Mouse (Mus musculus) MEL (cell line): Measurements from ENCODE around the gene Wipf1. TPM values are rescaled to one million over a fixed set of nuclear protein-coding genes. Genes with fewer than 3 reads are reported as not detected.

Experiments used
- DNase-seq: peaks from one replicate; pipeline ENCODE4 v3.0.0; 2011; ENCODE audit warnings: low read depth, low spot score
- H3K27ac ChIP-seq: 2 replicates; pipeline ENCODE4 v1.5.1; 2012; ENCODE audit warnings: low read depth, mild to moderate bottlenecking, control low read depth, low read length, moderate library complexity; ENCODE audit not compliant: control insufficient read depth
- H3K27me3 ChIP-seq, 2 experiments: fragments of 150-350 bp in 1 of 2; sonication (generic) in 1 of 2; 2 replicates each; pipeline ENCODE4 v1.6.1; 2012; ENCODE audit warnings: low read length in 2 of 2, mild to moderate bottlenecking in 2 of 2, improper control_type of control experiment in 1 of 2, moderate library complexity in 1 of 2; ENCODE audit not compliant: insufficient read depth in 2 of 2, control insufficient read depth in 1 of 2
- H3K36me3 ChIP-seq, 2 experiments: 2 replicates each; pipeline ENCODE4 v1.6.1; 2012 to 2014; ENCODE audit warnings: low read length in 2 of 2, improper control_type of control experiment in 1 of 2, inconsistent platforms in 1 of 2, mild to moderate bottlenecking in 1 of 2; ENCODE audit not compliant: insufficient read depth in 2 of 2, control insufficient read depth in 1 of 2
- H3K4me1 ChIP-seq, 2 experiments: fragments of 150-350 bp in 1 of 2; sonication (generic) in 1 of 2; 2 replicates each; pipeline ENCODE4 v1.6.1; 2012; ENCODE audit warnings: low read length in 2 of 2, improper control_type of control experiment in 1 of 2, mild to moderate bottlenecking in 1 of 2; ENCODE audit not compliant: insufficient read depth in 2 of 2, control insufficient read depth in 1 of 2
- H3K4me3 ChIP-seq, 2 experiments: fragments of 150-350 bp in 1 of 2; sonication (generic) in 1 of 2; 2 replicates each; pipeline ENCODE4 v1.5.1; 2012; ENCODE audit warnings: low read depth in 2 of 2, low read length in 2 of 2, mild to moderate bottlenecking in 2 of 2, moderate library complexity in 2 of 2, control low read depth in 1 of 2, improper control_type of control experiment in 1 of 2; ENCODE audit not compliant: control insufficient read depth in 1 of 2, insufficient read depth in 1 of 2
- H3K79me2 ChIP-seq: 2 replicates; pipeline ENCODE4 v1.6.1; 2012; ENCODE audit warnings: mild to moderate bottlenecking, low read length, moderate library complexity; ENCODE audit not compliant: control insufficient read depth, poor library complexity, insufficient read depth
- H3K9ac ChIP-seq: 2 replicates; pipeline ENCODE4 v1.6.1; 2012; ENCODE audit warnings: low read depth, mild to moderate bottlenecking, control low read depth, low read length, moderate library complexity; ENCODE audit not compliant: control insufficient read depth, poor library complexity, severe bottlenecking
- H3K9me3 ChIP-seq: fragments of 150-350 bp; sonication (generic); replicated peaks from 2 replicates; pipeline ENCODE4 v1.6.1; 2012; ENCODE audit warnings: mild to moderate bottlenecking, low read length, improper control_type of control experiment, moderate library complexity; ENCODE audit not compliant: insufficient read depth
- CTCF ChIP-seq, 3 experiments: IDR thresholded peaks in 2 of 3; conservative IDR thresholded peaks in 1 of 3; 2 replicates each; pipeline ENCODE4 v1.5.1; 2011 to 2012; ENCODE audit warnings: low read length in 3 of 3, low read depth in 2 of 3, mild to moderate bottlenecking in 2 of 3, improper control_type of control experiment in 1 of 3, inconsistent platforms in 1 of 3, mixed read lengths in 1 of 3, moderate library complexity in 1 of 3; ENCODE audit not compliant: control insufficient read depth in 1 of 3, insufficient read depth in 1 of 3, poor library complexity in 1 of 3, severe bottlenecking in 1 of 3
- JUND ChIP-seq: IDR thresholded peaks from 2 replicates; pipeline ENCODE4 v1.6.1; 2011; ENCODE audit warnings: low read depth, mild to moderate bottlenecking, improper control_type of control experiment, low read length
- MYB ChIP-seq: IDR thresholded peaks from 2 replicates; pipeline ENCODE4 v1.6.1; 2011; ENCODE audit warnings: mild to moderate bottlenecking, low read depth, low read length, improper control_type of control experiment
- MYC ChIP-seq: IDR thresholded peaks from 2 replicates; pipeline ENCODE4 v1.6.1; 2011; ENCODE audit warnings: low read depth, mild to moderate bottlenecking, low read length, improper control_type of control experiment, moderate library complexity
- POLR2AphosphoS2 ChIP-seq: IDR thresholded peaks from 2 replicates; pipeline ENCODE4 v1.6.1; 2011; ENCODE audit warnings: low read length, improper control_type of control experiment
- POLR2AphosphoS5 ChIP-seq: IDR thresholded peaks from 2 replicates; pipeline ENCODE4 v1.6.1; 2012; ENCODE audit warnings: low read depth, borderline replicate concordance, mild to moderate bottlenecking, inconsistent platforms, low read length, moderate library complexity, mixed read lengths
- RAD21 ChIP-seq: IDR thresholded peaks from 2 replicates; pipeline ENCODE4 v1.6.1; 2011; ENCODE audit warnings: mild to moderate bottlenecking, low read depth, low read length, improper control_type of control experiment
- SMC3 ChIP-seq: IDR thresholded peaks from 2 replicates; pipeline ENCODE4 v1.6.1; 2011; ENCODE audit warnings: low read depth, low read length, improper control_type of control experiment
- ZC3H11A ChIP-seq: IDR thresholded peaks from 2 replicates; pipeline ENCODE4 v1.6.1; 2012; ENCODE audit warnings: low read depth, mild to moderate bottlenecking, inconsistent platforms, low read length, improper control_type of control experiment
- ZKSCAN1 ChIP-seq: IDR thresholded peaks from 2 replicates; pipeline ENCODE4 v1.6.1; 2012; ENCODE audit warnings: low read depth, mild to moderate bottlenecking, inconsistent platforms, low read length, improper control_type of control experiment, moderate library complexity
- polyA plus RNA-seq, 2 experiments: library from polyadenylated mRNA; stranded (reverse) in 1 of 2; unstranded in 1 of 2; fragments of >175 nt in 1 of 2; fragments of >200 nt in 1 of 2; gene quantifications; 2 replicates each; pipeline versions ENCODE4 v1.2.1 to v1.2.4; 2012; ENCODE audit warnings: low replicate concordance in 2 of 2, low read depth in 1 of 2; ENCODE audit not compliant: insufficient read length in 2 of 2, insufficient read depth in 1 of 2, missing spikeins in 1 of 2
- total RNA-seq: library from RNA; depleted of rRNA; stranded (reverse); fragments of 300-350 nt; gene quantifications from 2 replicates; pipeline ENCODE4 v1.2.3, GENCODE M21; 2012

The Wipf1 gene
- total and polyA plus RNA-seq, 3 experiments: 5.2 to 83.9 (median 27.1) TPM

- Histone ChIP-seq H3K4me1 (no peaks in the 10 kb centered on the region), H3K27ac (no peak overlapping the region), H3K36me3 (peaks cover 0 to 1% of the 10 kb centered on the region in 2 experiments; a peak in 1 of 4 replicates), H3K27me3 (0 out of 4 replicates have a peak, but pooled peaks cover 0 to under 1% of the 10 kb centered on the region in 2 experiments), H3K4me3 (no peak overlapping the region), H3K79me2 (no peaks in the 10 kb centered on the region), H3K9me3 (no peaks in the 10 kb centered on the region), H3K9ac (no peak overlapping the region)
- 0 out of 2 replicates have a peak, but pooled peaks have one; percentile 4 for TF ChIP-seq POLR2AphosphoS2
- no peak for TF ChIP-seq ZKSCAN1
- DNase-seq: no peak
Measured at GRCm38 (mm10) chr2:73428803-73429468, 100.6 kb downstream of the Wipf1 start.

GRCm38 (mm10) chr2:73427293-73427692, 102.2 kb downstream of the Wipf1 start:
- Histone ChIP-seq H3K4me3 (no peak overlapping the region), H3K4me1 (no peaks in the 10 kb centered on the region), H3K79me2 (no peaks in the 10 kb centered on the region), H3K9me3 (no peaks in the 10 kb centered on the region), H3K27ac (no peak overlapping the region), H3K36me3 (no peaks in the 10 kb centered on the region), H3K9ac (no peak overlapping the region), H3K27me3 (0 out of 4 replicates have a peak, but pooled peaks cover 0 to 1% of the 10 kb centered on the region in 2 experiments)
- DNase-seq: peak; percentile 59
- TF ChIP-seq POLR2AphosphoS5 (no peak), JUND (no peak), SMC3 (peak; percentile 84), MYB (no peak), CTCF (IDR thresholded peaks at IDR 0.05 in 2 of 3, conservative IDR thresholded peaks at IDR 0.05 in 1 of 3; ENCODE audit: control insufficient read depth in 1 of 3, insufficient read depth in 1 of 3, low read depth in 2 of 3, low read length in 3 of 3, poor library complexity in 1 of 3, severe bottlenecking in 1 of 3) (peak; percentile 72 to 79 (median 76)), ZC3H11A (peak; percentile 49), RAD21 (peak; percentile 77)

GRCm38 (mm10) chr2:73425822-73426221, 103.7 kb downstream of the Wipf1 start:
- H3K4me1 ChIP-seq: no peaks in the 10 kb centered on the region
- DNase-seq: no peak
- no peaks in the 10 kb centered on the region for H3K9me3 ChIP-seq
- H3K27me3 ChIP-seq: peaks cover 0 to 4% of the 10 kb centered on the region in 2 experiments; a peak in 1 of 4 replicates
- no peak overlapping the region for H3K9ac ChIP-seq
- H3K36me3 ChIP-seq: no peaks in the 10 kb centered on the region
- no peak overlapping the region for H3K4me3 ChIP-seq
- H3K27ac ChIP-seq: no peak overlapping the region
- no peak for TF ChIP-seq MYC
- TF ChIP-seq JUND: no peak
- no peaks in the 10 kb centered on the region for H3K79me2 ChIP-seq
